Mouse (Mus musculus): ENCODE measurements around the gene Otud7a. TPM values are rescaled to one million over a fixed set of nuclear protein-coding genes. Genes with fewer than 3 reads are reported as not detected.

The Otud7a gene
- not detected in 2 replicates for polyA plus RNA-seq (2012)

DNA sequence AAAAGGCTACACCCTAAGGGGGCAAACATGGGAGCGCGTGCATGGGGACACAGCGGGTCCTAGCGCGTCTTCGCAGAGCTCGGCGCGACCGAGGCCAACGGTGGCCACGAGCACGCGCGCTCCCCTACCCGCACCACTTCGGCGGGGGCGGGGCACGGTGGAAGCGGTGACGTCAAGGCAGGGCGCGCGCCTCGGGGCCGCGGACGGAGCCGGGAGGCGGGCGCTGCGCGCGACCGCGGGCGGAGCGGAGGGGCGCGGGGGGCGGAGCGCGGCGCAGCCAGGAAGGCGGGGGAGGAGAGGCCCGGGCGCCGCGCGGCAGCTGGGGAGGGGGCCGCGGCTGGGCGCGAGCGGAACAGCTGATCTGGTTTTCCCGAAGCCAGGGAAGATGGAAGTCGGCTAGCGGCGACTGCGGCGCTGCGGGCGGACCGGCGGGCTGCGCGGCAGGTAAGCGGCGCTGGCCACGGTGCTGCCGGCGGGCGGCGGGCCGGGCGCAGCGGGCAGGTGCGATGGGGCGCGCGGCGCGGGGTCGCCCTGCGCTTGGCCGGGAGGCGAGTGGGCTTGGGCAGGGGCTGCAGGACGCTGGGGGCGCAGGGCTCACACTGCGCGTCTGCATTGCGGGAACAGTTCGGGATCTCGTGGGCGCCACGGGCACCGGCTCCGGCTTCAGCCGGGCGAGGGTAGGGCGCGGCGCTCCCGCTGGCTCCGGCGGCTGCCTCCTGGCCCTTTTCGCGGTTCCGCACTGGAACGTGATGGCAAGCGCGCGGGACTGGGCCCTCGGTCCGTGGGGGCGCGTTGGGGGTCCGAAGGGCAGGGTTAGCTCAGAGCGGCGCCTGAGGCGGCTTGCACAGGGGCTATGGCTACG, at the start of gene Otud7a:
Gene Otud7a, plus strand, starts transcription at position 268 of the 862 bp plus-strand sequence.
- TF ChIP-seq GATA1 (IDR thresholded peaks at IDR 0.05; ENCODE audit: low read length), result no peak

- TF ChIP-seq GATA1 (IDR thresholded peaks at IDR 0.05; ENCODE audit: low read length), result no peak
These were observed 38.6 kb upstream of the Otud7a start for GRCm38 (mm10) chr7:63405988-63406387.

GRCm38 (mm10) chr7:63445346-63445700, 772 bp downstream of the Otud7a start:
- no peak for TF ChIP-seq GATA1 (IDR thresholded peaks at IDR 0.05; ENCODE audit: low read length)

DNA sequence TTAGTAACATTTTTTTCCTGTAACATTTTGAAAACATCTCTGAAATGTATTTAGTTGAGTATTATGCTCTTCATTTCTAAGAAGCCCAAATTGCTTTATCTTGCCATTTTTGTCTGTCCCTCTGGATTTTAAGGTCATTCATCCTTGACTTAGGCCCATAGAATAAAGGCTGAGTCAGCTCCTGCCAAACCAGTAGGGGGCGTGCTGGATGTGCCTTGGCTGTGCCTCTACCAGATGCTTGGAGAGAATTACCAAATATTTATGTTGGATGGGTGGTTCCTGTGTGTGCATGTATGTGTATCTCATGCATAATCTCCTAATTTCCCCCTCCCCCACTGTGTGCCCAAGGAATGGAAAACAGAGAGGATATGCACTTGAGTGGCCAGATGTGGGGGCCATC, 2.4 kb downstream of the Otud7a start:
- no peak for TF ChIP-seq GATA1 (IDR thresholded peaks at IDR 0.05; ENCODE audit: low read length)

- no peak for TF ChIP-seq GATA1 (IDR thresholded peaks at IDR 0.05; ENCODE audit: low read length)
These were observed 10.7 kb downstream of the Otud7a start for GRCm38 (mm10) chr7:63455228-63455627.

DNA sequence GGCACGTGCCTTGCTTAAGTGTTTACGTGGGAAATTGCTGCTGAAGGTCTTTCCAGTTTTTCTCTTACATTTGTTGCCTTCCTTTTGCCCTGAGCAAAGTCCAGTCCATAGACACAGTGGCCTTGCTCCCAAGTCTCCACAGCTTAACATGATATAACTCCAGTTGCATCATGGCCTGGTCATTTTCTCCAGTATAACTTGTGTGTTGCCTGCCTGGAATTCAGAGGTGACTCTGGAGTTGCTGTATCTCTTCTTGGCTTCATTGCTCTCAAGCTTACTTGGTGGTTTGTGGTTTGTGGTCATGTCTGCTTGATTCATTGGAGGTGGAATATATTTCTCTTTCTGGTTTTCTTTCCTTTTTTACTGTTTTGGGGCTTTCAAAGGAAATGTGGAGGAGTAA, 17.7 kb downstream of the Otud7a start:
- no peak for TF ChIP-seq GATA1 (IDR thresholded peaks at IDR 0.05; ENCODE audit: low read length)

GRCm38 (mm10) chr7:63462684-63463083, 18.1 kb downstream of the Otud7a start:
- no peak for TF ChIP-seq GATA1 (IDR thresholded peaks at IDR 0.05; ENCODE audit: low read length)

GRCm38 (mm10) chr7:63466729-63467128, 22.2 kb downstream of the Otud7a start:
- no peak for TF ChIP-seq GATA1 (IDR thresholded peaks at IDR 0.05; ENCODE audit: low read length)

GRCm38 (mm10) chr7:63468258-63468657, 23.7 kb downstream of the Otud7a start:
- TF ChIP-seq GATA1 (IDR thresholded peaks at IDR 0.05; ENCODE audit: low read length), result no peak

- TF ChIP-seq GATA1 (IDR thresholded peaks at IDR 0.05; ENCODE audit: low read length), result no peak
These were observed 38.5 kb downstream of the Otud7a start for GRCm38 (mm10) chr7:63483091-63483490.

GRCm38 (mm10) chr7:63497051-63497547, 52.5 kb downstream of the Otud7a start:
- TF ChIP-seq GATA1 (IDR thresholded peaks at IDR 0.05; ENCODE audit: low read length), result no peak

- no peak for TF ChIP-seq GATA1 (IDR thresholded peaks at IDR 0.05; ENCODE audit: low read length)
These were observed 59.7 kb downstream of the Otud7a start for GRCm38 (mm10) chr7:63504202-63504601.

DNA sequence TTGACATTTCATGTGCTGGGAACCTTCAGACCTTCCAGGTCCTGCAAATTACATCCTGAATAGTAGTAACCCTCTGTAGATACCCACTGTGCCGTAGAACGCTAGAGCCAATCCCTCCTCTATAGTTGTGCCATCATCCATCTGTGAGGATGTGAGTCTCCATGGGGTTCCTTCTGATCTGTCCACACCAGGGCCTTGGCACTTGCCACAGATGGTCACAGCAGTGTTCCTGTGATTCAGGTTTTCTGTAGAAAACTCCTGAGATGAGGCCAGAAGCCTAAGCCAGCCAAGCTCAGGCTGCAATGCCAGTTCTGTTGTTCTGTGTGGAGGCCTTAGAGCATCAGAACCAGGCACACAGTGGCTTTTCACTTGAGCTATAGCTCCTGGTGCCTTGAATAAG, 63.5 kb downstream of the Otud7a start:
- TF ChIP-seq GATA1 (IDR thresholded peaks at IDR 0.05; ENCODE audit: low read length), result no peak

GRCm38 (mm10) chr7:63509825-63510224, 65.3 kb downstream of the Otud7a start:
- TF ChIP-seq GATA1 (IDR thresholded peaks at IDR 0.05; ENCODE audit: low read length), result no peak

DNA sequence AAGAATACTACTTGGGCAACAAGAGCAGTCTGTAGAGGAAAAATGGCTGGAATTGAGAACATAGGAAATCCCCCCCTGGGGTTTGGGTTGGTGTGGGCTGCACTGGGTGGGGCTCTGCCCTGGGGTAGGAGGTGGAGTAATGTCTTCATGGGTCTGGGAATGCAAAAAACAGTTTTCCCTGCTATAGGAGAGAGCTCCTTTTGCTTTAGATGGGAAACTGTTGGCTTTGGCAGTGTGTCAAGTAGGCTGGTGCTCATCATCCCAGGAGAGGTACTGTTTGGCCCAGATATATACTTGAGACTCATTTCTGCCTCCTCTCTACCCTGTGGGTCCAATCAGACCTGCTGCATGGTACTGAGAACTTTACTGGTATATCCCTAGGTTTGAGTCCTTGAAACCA, 66.9 kb downstream of the Otud7a start:
- no peak for TF ChIP-seq GATA1 (IDR thresholded peaks at IDR 0.05; ENCODE audit: low read length)

DNA sequence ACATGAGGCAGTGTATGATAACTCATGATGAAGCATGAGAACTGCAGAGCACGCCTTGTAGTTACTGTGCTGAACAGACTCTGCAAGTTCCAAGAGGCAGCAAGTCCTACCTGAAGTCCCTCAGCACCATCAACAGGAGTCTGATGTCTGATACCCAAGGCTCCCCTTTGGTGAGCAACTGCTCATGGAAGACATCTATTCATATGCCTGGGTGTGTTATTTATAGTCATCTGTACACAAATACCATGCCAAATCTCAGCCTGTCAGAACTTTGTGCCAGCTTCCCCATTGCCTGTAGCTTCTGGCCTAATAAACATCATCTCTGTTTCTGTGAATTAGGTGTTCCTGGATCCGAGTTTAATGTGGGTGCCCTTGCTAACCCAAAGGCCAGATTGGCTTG, 68.0 kb downstream of the Otud7a start:
- no peak for TF ChIP-seq GATA1 (IDR thresholded peaks at IDR 0.05; ENCODE audit: low read length)

All from G1E-ER4 (cell line).